Mouse (Mus musculus): ENCODE results near the gene Dapk1.
"Not testable (repeated sequence)": the region's sequence is repeated elsewhere in the genome, so short reads cannot be mapped to it uniquely, and the experiment has no call there.

The Dapk1 gene

GRCm38 (mm10) chr13:60601436-60602415 lies at the start of gene Dapk1:
Gene Dapk1 (plus strand): TSS chr13:60601947.
- peak; percentile 65 for DNase-seq (ENCODE audit: low read depth, low spot score)

- no peak for DNase-seq (ENCODE audit: low read depth, low spot score)
Measured at GRCm38 (mm10) chr13:60553326-60553725, 48.4 kb upstream of the Dapk1 start.

- DNase-seq (ENCODE audit: low read depth, low spot score): no peak
Measured at GRCm38 (mm10) chr13:60556476-60556875, 45.3 kb upstream of the Dapk1 start.

GRCm38 (mm10) chr13:60556911-60557310 lies 44.8 kb upstream of the Dapk1 start:
- no peak for DNase-seq (ENCODE audit: low read depth, low spot score)

GRCm38 (mm10) chr13:60564303-60564702 lies 37.4 kb upstream of the Dapk1 start:
- DNase-seq (ENCODE audit: low read depth, low spot score): no peak

- no peak for DNase-seq (ENCODE audit: low read depth, low spot score)
Measured at GRCm38 (mm10) chr13:60568934-60569548, 32.7 kb upstream of the Dapk1 start.

GRCm38 (mm10) chr13:60569549-60569941 lies 32.2 kb upstream of the Dapk1 start:
- DNase-seq (ENCODE audit: low read depth, low spot score): no peak

GRCm38 (mm10) chr13:60573541-60573940 lies 28.2 kb upstream of the Dapk1 start:
- no peak for DNase-seq (ENCODE audit: low read depth, low spot score)

GRCm38 (mm10) chr13:60573971-60574370 lies 27.8 kb upstream of the Dapk1 start:
- peak; percentile 10 for DNase-seq (ENCODE audit: low read depth, low spot score)

- no peak for DNase-seq (ENCODE audit: low read depth, low spot score)
Measured at GRCm38 (mm10) chr13:60578541-60578940, 23.2 kb upstream of the Dapk1 start.

- DNase-seq (ENCODE audit: low read depth, low spot score): peak; percentile 65
Measured at GRCm38 (mm10) chr13:60594866-60595265, 6.9 kb upstream of the Dapk1 start.

- peak; percentile 68 for DNase-seq (ENCODE audit: low read depth, low spot score)
Measured at GRCm38 (mm10) chr13:60595519-60595918, 6.2 kb upstream of the Dapk1 start.

GRCm38 (mm10) chr13:60602416-60603251 lies 887 bp downstream of the Dapk1 start:
- no peak for DNase-seq (ENCODE audit: low read depth, low spot score)

- DNase-seq (ENCODE audit: low read depth, low spot score): no peak
Measured at GRCm38 (mm10) chr13:60603252-60603562, 1.5 kb downstream of the Dapk1 start.

GRCm38 (mm10) chr13:60607411-60607810 lies 5.7 kb downstream of the Dapk1 start:
- no peak for DNase-seq (ENCODE audit: low read depth, low spot score)

GRCm38 (mm10) chr13:60608411-60609046 lies 6.8 kb downstream of the Dapk1 start:
- DNase-seq (ENCODE audit: low read depth, low spot score): no peak

- DNase-seq (ENCODE audit: low read depth, low spot score): no peak
Measured at GRCm38 (mm10) chr13:60609234-60609633, 7.5 kb downstream of the Dapk1 start.

GRCm38 (mm10) chr13:60610558-60610957 lies 8.8 kb downstream of the Dapk1 start:
- no peak for DNase-seq (ENCODE audit: low read depth, low spot score)

GRCm38 (mm10) chr13:60610971-60611370 lies 9.2 kb downstream of the Dapk1 start:
- DNase-seq (ENCODE audit: low read depth, low spot score): not testable (repeated sequence)

- no peak for DNase-seq (ENCODE audit: low read depth, low spot score)
Measured at GRCm38 (mm10) chr13:60612160-60612559, 10.4 kb downstream of the Dapk1 start.

- DNase-seq (ENCODE audit: low read depth, low spot score): no peak
Measured at GRCm38 (mm10) chr13:60614154-60614553, 12.4 kb downstream of the Dapk1 start.
